Mouse (Mus musculus) kidney, postnatal 0 days (tissue): ENCODE data around the gene Ggt5. TPM values are rescaled to one million over a fixed set of nuclear protein-coding genes. Genes with fewer than 3 reads are reported as not detected.
A peak's percentile ranks its signal among the peaks of the same experiment; 100 is the strongest.

Experiments
- ATAC-seq: fragments of 200-750 bp; cut with Nextera tagmentation; replicated peaks from 2 replicates; pipeline ENCODE4 v1.8.0; 2017; ENCODE audit warnings: low read depth, moderate number of reproducible peaks, moderate TSS enrichment, moderate library complexity; ENCODE audit not compliant: low FRiP score
- DNase-seq: peaks from one replicate; pipeline ENCODE4 v3.0.0-alpha.2; 2016; ENCODE audit warnings: low spot score
- H3K27ac ChIP-seq: fragments of 300-500 bp; sonication (generic); 2 replicates; pipeline ENCODE4 v1.5.1; 2014; ENCODE audit warnings: mild to moderate bottlenecking
- H3K27me3 ChIP-seq: fragments of 300-500 bp; sonication (generic); 2 replicates; pipeline ENCODE4 v1.6.1; 2014; ENCODE audit warnings: low read length, mixed read lengths; ENCODE audit not compliant: insufficient read depth
- H3K36me3 ChIP-seq: fragments of 300-500 bp; sonication (generic); 2 replicates; pipeline ENCODE4 v1.6.1; 2014; ENCODE audit warnings: low read length, mixed read lengths; ENCODE audit not compliant: insufficient read depth
- H3K4me1 ChIP-seq: fragments of 300-500 bp; sonication (generic); replicated peaks from 2 replicates; pipeline ENCODE4 v1.6.1; 2014; ENCODE audit warnings: antibody characterized with exemption, low read length, mixed read lengths; ENCODE audit not compliant: insufficient read depth
- H3K4me2 ChIP-seq: fragments of 300-500 bp; sonication (generic); 2 replicates; pipeline ENCODE4 v1.6.1; 2014; ENCODE audit warnings: mild to moderate bottlenecking, low read length, moderate library complexity, mixed read lengths
- H3K4me3 ChIP-seq: fragments of 300-500 bp; sonication (generic); replicated peaks from 2 replicates; pipeline ENCODE4 v1.5.1; 2014; ENCODE audit warnings: low read depth, low read length
- H3K9ac ChIP-seq: fragments of 300-500 bp; sonication (generic); 2 replicates; pipeline ENCODE4 v1.6.1; 2014; ENCODE audit warnings: low read depth, low read length
- H3K9me3 ChIP-seq: fragments of 300-500 bp; sonication (generic); replicated peaks from 2 replicates; pipeline ENCODE4 v1.6.1; 2016; ENCODE audit warnings: low read length, inconsistent platforms, mixed read lengths
- CTCF ChIP-seq: IDR thresholded peaks from 2 replicates; pipeline ENCODE4 v1.5.1; 2016; ENCODE audit warnings: antibody characterized with exemption, low read depth, mild to moderate bottlenecking, moderate library complexity
- WGBS: fragments of 180-500 bp; shearing (Covaris S2); extraction: QIAGEN DNeasy Blood & Tissue Kit; methylation state at CpG from one replicate; pipeline ENCODE4 v1.1.7; 2014; 5-methylcytosine and 5-hydroxymethylcytosine counted together
- polyA plus RNA-seq: library from polyadenylated mRNA; unstranded; fragments of >200 nt; fragmentation: Nextera tagmentation; extraction: Ambion mirVana; gene quantifications from 2 replicates; pipeline ENCODE4 v1.2.1, GENCODE M21; 2015

Ggt5 gene
- polyA plus RNA-seq, 1 experiment from 2014 or later = 5.1 TPM

DNA sequence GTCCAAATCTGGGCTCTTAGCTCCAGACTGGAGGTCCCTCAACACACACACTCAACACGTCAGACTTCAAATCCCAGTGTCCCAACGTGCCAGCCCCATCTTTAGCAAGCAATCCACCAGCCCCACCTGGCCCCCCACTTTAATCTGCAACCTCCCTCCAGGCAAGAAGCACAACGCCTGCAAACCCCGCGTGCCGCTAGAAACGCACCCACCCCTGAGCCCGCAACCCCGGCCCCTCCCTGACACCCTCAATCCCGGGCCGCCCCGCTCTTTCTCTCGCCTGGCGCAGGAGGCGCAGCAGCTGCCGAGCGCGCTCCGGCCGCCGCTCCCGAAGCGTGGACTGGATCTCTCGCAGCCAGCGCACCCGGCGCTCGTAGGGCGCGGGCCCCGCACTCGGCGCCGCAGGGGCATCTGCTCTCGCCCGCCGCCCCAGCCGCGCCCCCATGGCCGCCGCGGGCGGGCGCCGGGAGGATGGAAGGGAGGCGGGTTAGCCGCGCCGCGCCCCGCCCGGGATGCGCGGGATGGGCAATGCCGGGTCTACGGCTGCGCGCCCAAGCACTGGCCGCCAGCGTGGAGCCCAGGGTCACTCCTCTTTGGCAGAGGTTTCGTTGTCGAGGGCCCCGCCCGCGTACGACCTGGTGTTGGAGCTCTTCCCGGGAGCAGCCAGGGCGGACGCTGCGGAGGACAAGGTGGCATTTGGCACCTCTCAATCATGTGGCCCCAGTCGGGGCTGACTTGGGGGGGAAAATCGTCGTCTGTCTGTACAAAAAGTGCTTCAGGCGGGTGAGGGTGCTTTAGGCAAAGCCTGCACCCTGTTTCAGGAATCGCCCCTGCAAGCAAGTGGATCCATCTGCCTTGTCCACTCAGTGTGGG lies 29.2 kb upstream of the Ggt5 start, which contains the start of gene Lrrc75b:
Gene Lrrc75b (minus strand): TSS at position 655 of the 873 bp plus-strand sequence.
- DNase-seq (peak; percentile 22), ATAC-seq (peak; percentile 33; the same call in 1 of the 2 replicates)
- peak within 1 kb of the TSS; percentile 58 for H3K4me3 ChIP-seq
- 0 out of 2 replicates have a peak, but pooled peaks cover 3% of the 10 kb centered on the region for H3K27me3 ChIP-seq
- 1% methylated on average over 75 of the region's 75 CpGs for WGBS
- H3K9me3 ChIP-seq = no peaks in the 10 kb centered on the region
- H3K4me2 ChIP-seq = peak within 1 kb of the TSS; percentile 100
- H3K36me3 ChIP-seq = no peaks in the 10 kb centered on the region
- peaks cover 18% of the 10 kb centered on the region for H3K4me1 ChIP-seq
- peak within 1 kb of the TSS; percentile 75 for H3K9ac ChIP-seq
- H3K27ac ChIP-seq = 0 out of 2 replicates have a peak within 1 kb of the TSS, but pooled peaks have one; percentile 19
- no peak for TF ChIP-seq CTCF

DNA sequence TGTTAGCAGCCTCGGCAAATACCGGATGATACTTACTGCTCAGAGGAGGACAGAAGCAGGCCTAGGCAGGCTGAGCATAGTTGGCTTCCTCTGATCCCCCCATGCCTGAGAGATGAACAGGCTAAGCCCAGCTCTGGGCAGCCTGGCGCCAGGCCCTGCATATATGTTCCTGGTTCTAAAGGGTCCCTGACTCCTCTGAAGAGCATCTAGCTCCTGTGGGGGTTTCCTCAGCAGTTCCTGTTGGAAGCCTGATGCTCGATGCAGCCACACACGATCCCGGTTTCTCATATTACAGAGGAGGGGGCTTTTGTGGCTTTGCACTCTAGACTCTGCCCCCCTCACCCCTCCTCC lies 28.6 kb upstream of the Ggt5 start:
- DNase-seq = no peak
- TF ChIP-seq CTCF = no peak
- Histone ChIP-seq H3K27me3 (0 out of 2 replicates have a peak, but pooled peaks cover 3% of the 10 kb centered on the region), H3K4me3 (peak overlapping the region; percentile 58; the same call in 1 of the 2 replicates), H3K4me2 (peak overlapping the region; percentile 100), H3K36me3 (no peaks in the 10 kb centered on the region), H3K9ac (peak overlapping the region; percentile 75; the same call in 1 of the 2 replicates), H3K27ac (no peak overlapping the region), H3K4me1 (peaks cover 18% of the 10 kb centered on the region), H3K9me3 (no peaks in the 10 kb centered on the region)
- 24% methylated on average over 6 of the region's 6 CpGs for WGBS
- ATAC-seq = no peak; the same call in 1 of the 2 replicates

DNA sequence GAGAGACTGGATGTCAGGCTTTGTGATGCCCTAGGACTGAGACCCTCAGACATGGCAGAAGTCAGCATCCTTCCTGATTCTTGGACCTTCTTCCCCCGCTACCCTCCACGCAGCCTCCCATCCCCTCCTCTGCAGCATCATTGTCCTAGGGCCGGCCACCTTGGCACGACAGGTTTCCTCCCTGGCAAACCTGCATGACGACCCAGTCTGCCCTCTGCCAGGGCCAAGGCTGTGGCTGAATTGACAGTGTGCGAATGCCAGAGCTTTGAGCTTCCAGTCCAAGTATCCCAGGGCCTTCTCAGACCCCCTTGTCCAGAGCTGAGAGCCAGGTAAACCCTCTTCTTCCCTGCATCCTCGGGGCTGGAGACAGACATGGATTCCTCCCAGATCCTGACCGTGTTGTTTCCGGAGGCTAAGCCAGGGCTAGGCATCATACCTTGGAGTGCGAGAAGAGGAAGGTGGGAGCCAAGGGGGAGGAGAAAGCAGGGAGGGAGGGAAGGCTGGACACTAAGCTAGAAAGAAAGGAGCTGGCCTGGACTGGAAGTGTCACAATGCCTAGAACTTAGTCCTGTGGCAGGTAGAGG lies 28.0 kb upstream of the Ggt5 start, which contains the start of gene Ggt1:
Gene Ggt1 (plus strand): TSS at position 534 of the 584 bp plus-strand sequence.
- no peak within 1 kb of the TSS for H3K4me3 ChIP-seq
- H3K9ac ChIP-seq = no peak within 1 kb of the TSS
- H3K36me3 ChIP-seq = no peaks in the 10 kb centered on the region
- no peak for TF ChIP-seq CTCF
- 0 out of 2 replicates have a peak, but pooled peaks cover 3% of the 10 kb centered on the region for H3K27me3 ChIP-seq
- no peak for DNase-seq
- no peak within 1 kb of the TSS for H3K27ac ChIP-seq
- no peaks in the 10 kb centered on the region for H3K9me3 ChIP-seq
- WGBS = 57% methylated on average over 10 of the region's 10 CpGs
- H3K4me1 ChIP-seq = peaks cover 21% of the 10 kb centered on the region
- H3K4me2 ChIP-seq = peak within 1 kb of the TSS; percentile 100; the same call in 1 of the 2 replicates
- no peak for ATAC-seq

DNA sequence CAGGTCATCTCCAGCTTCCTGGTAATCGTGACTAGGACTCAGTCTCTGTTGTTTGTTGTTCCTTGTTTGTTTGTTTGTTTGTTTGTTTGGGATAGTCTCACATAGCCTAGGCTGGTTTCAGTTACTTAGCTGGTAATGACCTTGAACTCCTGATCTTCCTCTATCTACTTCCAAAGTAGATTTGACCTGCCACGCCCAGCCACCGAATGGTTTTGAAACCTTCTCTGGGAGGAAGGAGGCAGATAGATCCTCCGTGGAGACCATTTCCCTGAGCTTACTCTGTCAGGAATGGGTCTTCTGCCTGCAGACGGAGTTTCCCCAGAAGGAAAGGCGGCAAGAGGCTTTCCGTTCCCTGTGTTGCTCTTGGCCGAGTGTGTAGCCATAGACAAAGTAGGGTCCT lies 26.5 kb upstream of the Ggt5 start:
- no peak for ATAC-seq
- no peak for DNase-seq

DNA sequence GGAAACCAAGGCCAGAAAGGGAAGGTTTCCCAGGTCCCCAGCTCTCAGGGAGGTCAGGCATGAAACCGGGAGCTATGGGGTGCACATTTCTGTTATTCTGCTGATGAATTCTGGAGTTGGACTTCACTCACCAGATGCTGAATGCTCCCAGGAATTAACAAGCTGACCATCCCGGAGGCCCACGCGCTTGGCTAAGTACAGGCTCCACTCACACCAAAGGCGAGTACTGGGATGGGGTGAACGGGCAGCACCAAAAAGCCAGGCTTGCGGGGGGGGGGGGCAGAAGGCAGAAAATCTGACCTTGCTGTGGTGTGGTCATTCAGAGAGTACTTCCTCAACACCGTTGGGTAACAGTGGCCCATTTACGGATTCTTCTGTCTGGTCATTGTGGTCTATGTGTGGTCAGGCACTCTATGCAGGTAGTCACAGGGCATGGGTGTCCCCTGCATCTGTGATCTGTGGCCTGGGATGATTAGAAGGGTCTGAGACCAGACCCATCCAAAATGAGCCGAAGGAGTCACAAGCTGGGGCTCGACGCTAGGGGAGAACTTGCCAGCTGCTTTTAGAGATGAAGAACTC lies 24.4 kb upstream of the Ggt5 start:
- Histone ChIP-seq H3K4me2 (peak overlapping the region; percentile 32), H3K36me3 (no peaks in the 10 kb centered on the region), H3K9ac (peak overlapping the region; percentile 28; the same call in 1 of the 2 replicates), H3K27ac (peak overlapping the region; percentile 85), H3K4me1 (peaks cover 9% of the 10 kb centered on the region), H3K27me3 (no peaks in the 10 kb centered on the region), H3K9me3 (no peaks in the 10 kb centered on the region), H3K4me3 (no peak overlapping the region; the same call in 1 of the 2 replicates)
- no peak for DNase-seq
- WGBS = 74% methylated on average over 12 of the region's 12 CpGs
- no peak for ATAC-seq
- no peak for TF ChIP-seq CTCF

More for the DNA sequence above, 26.5 kb upstream of the Ggt5 start:
- H3K9me3 ChIP-seq = no peaks in the 10 kb centered on the region
- TF ChIP-seq CTCF = no peak
- H3K4me1 ChIP-seq = peaks cover 21% of the 10 kb centered on the region
- no peak overlapping the region for H3K4me3 ChIP-seq
- no peak overlapping the region for H3K27ac ChIP-seq
- no peak overlapping the region for H3K9ac ChIP-seq
- 0 out of 2 replicates have a peak, but pooled peaks cover 3% of the 10 kb centered on the region for H3K27me3 ChIP-seq
- no peak overlapping the region for H3K4me2 ChIP-seq
- H3K36me3 ChIP-seq = no peaks in the 10 kb centered on the region
- 82% methylated on average over 8 of the region's 8 CpGs for WGBS

DNA sequence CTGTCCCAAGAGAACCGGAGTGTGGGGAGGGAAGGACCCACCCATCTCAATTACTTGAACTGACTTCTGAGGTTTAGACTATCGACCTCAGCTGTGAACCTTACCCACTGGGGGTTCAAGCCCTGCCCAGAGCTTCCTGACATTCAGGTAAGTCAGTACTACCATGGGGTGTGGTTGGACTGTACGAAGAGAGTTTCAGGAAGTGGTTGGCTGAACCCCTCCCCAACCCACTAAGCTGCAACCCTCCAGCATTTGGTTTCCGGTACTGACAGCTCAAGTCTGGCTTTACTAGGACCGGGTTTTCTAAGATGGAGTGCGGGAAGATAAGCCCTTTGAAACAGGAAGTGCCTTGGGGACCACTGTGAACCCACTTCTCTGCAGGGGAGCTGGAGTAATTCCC lies 23.7 kb upstream of the Ggt5 start:
- no peaks in the 10 kb centered on the region for H3K27me3 ChIP-seq
- no peak overlapping the region for H3K9ac ChIP-seq
- H3K27ac ChIP-seq = peak overlapping the region; percentile 85
- WGBS = 34% methylated on average over 6 of the region's 6 CpGs
- peak overlapping the region; percentile 32 for H3K4me2 ChIP-seq
- H3K4me1 ChIP-seq = peaks cover 3% of the 10 kb centered on the region; the same call in 1 of the 2 replicates
- no peak for ATAC-seq
- H3K36me3 ChIP-seq = no peaks in the 10 kb centered on the region
- H3K4me3 ChIP-seq = no peak overlapping the region; the same call in 1 of the 2 replicates
- TF ChIP-seq CTCF = no peak
- DNase-seq = no peak
- H3K9me3 ChIP-seq = no peaks in the 10 kb centered on the region
